Mouse (Mus musculus) forebrain, embryonic 16.5 days (tissue): ENCODE measurements at regions not wholly inside any gene's neighbourhood (a gene's known extent, or its start where the extent isn't known, plus 50 kb on each side); places are given as distances from the start of the nearest gene placed in this dataset.

Experiments used
- ATAC-seq: fragments of 200-750 bp; cut with Nextera tagmentation; 2 replicates; pipeline ENCODE4 v1.8.0; 2017; ENCODE audit warnings: mild to moderate bottlenecking, moderate library complexity
- H3K27ac ChIP-seq: fragments of 300-500 bp; sonication (generic); 2 replicates; pipeline ENCODE4 v1.5.1; 2014; ENCODE audit warnings: low read length, control low read depth
- H3K27me3 ChIP-seq: fragments of 300-500 bp; sonication (generic); replicated peaks from 2 replicates; pipeline ENCODE4 v1.6.1; 2014; ENCODE audit warnings: low read length; ENCODE audit not compliant: control insufficient read depth, insufficient read depth
- H3K36me3 ChIP-seq: fragments of 300-500 bp; sonication (generic); 2 replicates; pipeline ENCODE4 v1.6.1; 2014; ENCODE audit not compliant: control insufficient read depth, insufficient read depth
- H3K4me1 ChIP-seq: fragments of 300-500 bp; sonication (generic); replicated peaks from 2 replicates; pipeline ENCODE4 v1.6.1; 2014; ENCODE audit warnings: low read length; ENCODE audit not compliant: control insufficient read depth, insufficient read depth
- H3K4me2 ChIP-seq: fragments of 300-500 bp; sonication (generic); 2 replicates; pipeline ENCODE4 v1.6.1; 2014; ENCODE audit warnings: mild to moderate bottlenecking, low read length, control low read depth
- H3K4me3 ChIP-seq: fragments of 300-500 bp; sonication (generic); replicated peaks from 2 replicates; pipeline ENCODE4 v1.5.1; 2014; ENCODE audit warnings: mild to moderate bottlenecking, low read length, control low read depth
- H3K9ac ChIP-seq: fragments of 300-500 bp; sonication (generic); replicated peaks from 2 replicates; pipeline ENCODE4 v1.6.1; 2014; ENCODE audit warnings: low read depth, low read length, control low read depth
- H3K9me3 ChIP-seq: fragments of 300-500 bp; sonication (generic); 2 replicates; pipeline ENCODE4 v1.6.1; 2016; ENCODE audit warnings: low read length; ENCODE audit not compliant: control insufficient read depth
- WGBS: fragments of 180-500 bp; shearing (Covaris S2); extraction: QIAGEN DNeasy Blood & Tissue Kit; methylation state at CpG from one replicate; pipeline ENCODE4 v1.1.7; 2014; 5-methylcytosine and 5-hydroxymethylcytosine counted together

- Histone ChIP-seq H3K36me3 (no peaks in the 10 kb centered on the region), H3K9ac (no peak overlapping the region), H3K27ac (no peak overlapping the region), H3K9me3 (no peaks in the 10 kb centered on the region), H3K4me2 (no peak overlapping the region), H3K27me3 (no peaks in the 10 kb centered on the region), H3K4me1 (no peaks in the 10 kb centered on the region), H3K4me3 (no peak overlapping the region)
- 79% methylated on average over 4 of the region's 4 CpGs for WGBS
- ATAC-seq, result no peak
Observed at GRCm38 (mm10) chr4:67853001-67853400, 1025.6 kb downstream of the Tlr4 start.

GRCm38 (mm10) chr4:67833397-67833796, 1006.0 kb downstream of the Tlr4 start:
- Histone ChIP-seq H3K4me2 (no peak overlapping the region), H3K4me1 (peaks cover 3% of the 10 kb centered on the region; the same call in 1 of the 2 replicates), H3K27me3 (no peaks in the 10 kb centered on the region), H3K4me3 (no peak overlapping the region), H3K27ac (no peak overlapping the region), H3K36me3 (no peaks in the 10 kb centered on the region), H3K9ac (no peak overlapping the region), H3K9me3 (no peaks in the 10 kb centered on the region)
- ATAC-seq, result no peak
- WGBS, result 47% methylated on average over 4 of the region's 4 CpGs

GRCm38 (mm10) chr4:67825484-67825883, 998.1 kb downstream of the Tlr4 start:
- Histone ChIP-seq H3K9me3 (no peaks in the 10 kb centered on the region), H3K27me3 (no peaks in the 10 kb centered on the region), H3K9ac (no peak overlapping the region), H3K4me1 (no peaks in the 10 kb centered on the region), H3K4me3 (no peak overlapping the region), H3K4me2 (no peak overlapping the region), H3K27ac (no peak overlapping the region), H3K36me3 (no peaks in the 10 kb centered on the region)
- ATAC-seq, result no peak
- 57% methylated on average over 1 of the region's 1 CpGs for WGBS

- no peaks in the 10 kb centered on the region for H3K27me3 ChIP-seq
- no peak overlapping the region for H3K27ac ChIP-seq
- no peak overlapping the region for H3K4me2 ChIP-seq
- no peaks in the 10 kb centered on the region for H3K9me3 ChIP-seq
- H3K36me3 ChIP-seq, result no peaks in the 10 kb centered on the region
- WGBS, result 8% methylated on average over 1 of the region's 1 CpGs
- peaks cover 4% of the 10 kb centered on the region; the same call in 1 of the 2 replicates for H3K4me1 ChIP-seq
- H3K9ac ChIP-seq, result no peak overlapping the region
- H3K4me3 ChIP-seq, result no peak overlapping the region
- no peak for ATAC-seq
Observed at GRCm38 (mm10) chr4:67796050-67796449, 968.7 kb downstream of the Tlr4 start.
